Mouse (Mus musculus) urinary bladder, adult 18-20 months (tissue): ENCODE data around the gene Srrd.
A peak's percentile ranks its signal among the peaks of the same experiment; 100 is the strongest.

ENCODE experiments used
- DNase-seq, 2 experiments: peaks; one replicate each; pipeline ENCODE4 v3.0.0; 2022; ENCODE audit warnings: low spot score in 2 of 2, mixed read lengths in 2 of 2

Gene Srrd

DNA sequence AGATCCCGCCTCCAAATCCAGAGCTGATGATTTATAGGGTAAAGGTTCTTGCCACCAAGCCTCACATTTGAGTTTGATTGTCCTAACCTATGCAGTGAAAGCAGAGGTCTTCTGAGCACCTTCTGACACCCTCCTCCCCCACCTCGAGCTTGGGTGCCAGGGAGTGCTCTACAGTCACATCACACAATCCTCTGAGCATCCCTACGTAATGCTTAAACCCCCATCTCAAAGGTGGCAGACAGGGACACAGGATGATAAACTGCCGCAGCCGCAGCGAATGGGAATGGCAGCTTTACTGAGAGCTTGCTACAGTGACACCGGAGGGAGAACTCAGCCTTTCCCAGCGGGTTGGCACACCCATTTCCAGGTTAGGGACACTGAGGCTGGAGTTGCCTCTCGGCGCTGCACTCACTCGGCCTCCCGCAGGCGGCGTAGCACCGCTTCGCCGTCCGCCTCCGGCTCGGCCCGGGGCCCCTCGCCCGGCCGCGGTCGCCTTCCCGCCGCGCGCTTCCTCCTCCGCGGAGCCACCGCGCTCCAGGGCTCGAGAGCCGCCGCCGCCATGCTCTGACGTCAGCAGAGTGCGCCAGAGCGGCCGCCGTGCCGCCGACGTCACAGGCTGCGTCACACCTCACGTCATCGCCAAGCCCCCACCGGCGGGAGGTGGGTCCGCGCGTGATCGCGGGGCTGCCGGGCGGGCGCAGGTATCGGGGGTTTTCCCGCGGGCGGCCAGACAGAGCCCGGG lies at the start of gene Srrd, which contains the start of gene Hps4:
Gene Srrd (minus strand): TSS at position 578 of the 742 bp plus-strand sequence.
Gene Hps4 (plus strand): TSS at position 621 of the 742 bp plus-strand sequence.
- peak; percentile 66 to 85 for DNase-seq

DNA sequence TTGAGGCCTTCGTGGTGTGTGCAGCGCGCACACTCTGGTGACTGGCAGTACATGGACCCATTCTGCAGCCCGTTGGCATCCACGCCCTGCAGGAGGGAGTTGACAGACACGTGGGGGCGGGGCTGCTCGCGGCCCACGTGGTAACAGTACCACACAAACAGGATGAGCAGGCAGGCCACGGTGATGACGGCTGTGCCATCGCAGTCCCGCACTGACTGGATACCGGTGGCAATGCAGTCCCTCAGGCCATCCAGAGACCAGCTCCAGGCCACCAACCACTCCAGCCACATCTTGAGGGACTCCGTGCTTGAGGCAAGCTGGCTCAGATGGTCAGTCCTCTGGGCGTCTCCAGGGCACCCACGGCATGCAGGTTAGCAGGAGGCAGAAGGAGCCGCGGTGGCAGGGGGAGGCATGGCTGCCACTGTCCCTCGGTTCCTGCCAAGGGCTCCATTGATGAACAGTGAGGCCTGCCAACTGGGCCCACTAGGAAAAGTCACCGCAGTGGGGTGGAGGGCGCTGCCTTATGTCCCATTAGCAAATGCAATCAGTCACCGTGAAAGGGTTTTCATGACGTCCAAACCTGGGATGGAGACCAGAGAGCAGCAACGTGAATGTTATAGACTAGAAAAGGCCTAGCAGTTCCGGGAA lies 49.0 kb upstream of the Srrd start:
- DNase-seq = no peak

DNA sequence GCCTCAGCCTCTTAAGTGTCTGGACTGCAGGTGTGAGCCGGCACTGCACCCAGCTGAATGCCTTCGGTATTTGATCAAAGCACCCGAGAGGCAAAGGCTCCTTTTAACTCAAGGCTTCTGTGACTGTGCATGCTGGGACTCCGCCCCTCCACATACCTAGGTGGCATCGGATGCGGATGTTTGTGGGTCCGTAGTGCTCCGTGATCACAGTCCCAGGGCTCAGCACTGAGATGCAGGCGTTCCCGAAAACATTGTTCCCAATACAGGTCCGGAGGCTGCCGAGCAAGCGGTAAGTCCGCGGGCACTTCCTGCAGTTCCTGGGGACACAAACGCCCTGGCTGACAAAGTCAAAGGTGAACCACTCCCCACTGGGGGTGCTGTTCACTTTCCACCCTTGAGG lies 48.2 kb upstream of the Srrd start:
- DNase-seq = no peak

DNA sequence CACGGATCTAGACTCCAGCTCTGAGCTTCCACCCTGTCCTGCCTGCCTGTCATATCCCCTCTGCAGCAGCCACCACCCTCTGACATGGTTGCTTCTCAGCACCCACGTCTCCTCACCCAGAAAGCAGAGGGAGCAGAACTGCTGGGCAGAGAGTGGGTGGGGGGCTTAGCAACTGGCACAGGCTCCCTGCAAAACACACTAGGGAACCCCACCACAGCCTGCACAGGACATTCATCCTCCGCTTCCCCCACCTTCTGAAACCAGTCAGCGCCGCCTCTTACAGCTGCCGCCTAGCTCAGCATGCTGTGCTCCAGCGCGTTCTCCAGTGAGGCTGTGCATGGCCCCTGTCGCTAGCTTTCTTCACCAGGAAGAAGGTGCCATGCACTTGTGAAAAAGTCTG lies 46.5 kb upstream of the Srrd start:
- DNase-seq = no peak

DNA sequence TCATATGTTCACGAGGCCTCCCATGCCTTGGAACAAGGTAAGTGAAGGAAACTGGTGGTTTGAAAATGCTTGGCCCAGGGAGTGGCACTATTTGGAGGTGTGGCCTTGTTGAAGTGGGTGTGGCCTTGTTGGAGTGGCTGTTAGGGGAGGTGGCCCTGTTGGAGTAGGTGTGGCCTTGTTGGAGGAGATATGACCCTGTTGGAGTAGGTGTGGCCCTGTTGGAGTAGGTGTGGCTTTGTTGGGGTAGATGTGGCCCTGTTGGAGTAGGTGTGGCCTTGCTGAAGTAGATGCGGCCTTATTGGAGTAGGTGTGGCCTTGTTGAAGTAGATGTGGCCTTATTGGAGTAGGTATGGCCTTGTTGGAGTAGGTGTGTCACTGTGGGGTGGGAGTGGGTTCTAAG lies 43.1 kb upstream of the Srrd start:
- DNase-seq = no peak

DNA sequence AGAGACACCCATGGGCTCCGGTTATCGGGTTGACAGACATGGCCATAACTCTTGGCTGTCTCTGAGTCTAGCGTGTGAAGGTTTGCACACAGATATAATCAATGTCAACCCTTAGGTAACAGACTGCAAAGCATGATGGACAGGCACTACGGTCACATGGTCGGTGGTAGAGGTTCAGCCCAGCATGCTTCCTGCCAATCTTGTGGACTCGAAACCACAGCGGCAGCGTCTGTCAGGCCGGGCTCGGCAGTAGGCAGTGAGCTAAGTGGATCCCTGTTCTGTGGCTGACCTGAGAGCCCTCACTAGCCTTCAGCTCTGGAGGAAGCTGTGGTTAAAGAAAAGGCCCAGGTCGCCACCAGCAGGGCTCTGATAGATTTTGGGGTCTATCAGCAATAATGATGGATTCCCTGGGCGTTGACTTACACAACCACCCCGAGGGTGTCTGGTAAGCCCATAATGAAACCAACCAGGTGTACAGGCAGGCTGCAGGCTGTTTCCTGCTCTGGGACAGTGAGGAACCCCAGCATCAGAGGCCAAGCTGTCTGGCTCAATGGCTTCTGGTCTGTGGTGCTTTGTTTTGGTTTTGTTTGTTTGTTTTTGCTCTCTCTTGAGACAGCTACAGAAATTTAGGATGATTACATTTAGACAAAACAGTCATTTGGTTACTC lies 42.1 kb upstream of the Srrd start:
- DNase-seq = no peak

DNA sequence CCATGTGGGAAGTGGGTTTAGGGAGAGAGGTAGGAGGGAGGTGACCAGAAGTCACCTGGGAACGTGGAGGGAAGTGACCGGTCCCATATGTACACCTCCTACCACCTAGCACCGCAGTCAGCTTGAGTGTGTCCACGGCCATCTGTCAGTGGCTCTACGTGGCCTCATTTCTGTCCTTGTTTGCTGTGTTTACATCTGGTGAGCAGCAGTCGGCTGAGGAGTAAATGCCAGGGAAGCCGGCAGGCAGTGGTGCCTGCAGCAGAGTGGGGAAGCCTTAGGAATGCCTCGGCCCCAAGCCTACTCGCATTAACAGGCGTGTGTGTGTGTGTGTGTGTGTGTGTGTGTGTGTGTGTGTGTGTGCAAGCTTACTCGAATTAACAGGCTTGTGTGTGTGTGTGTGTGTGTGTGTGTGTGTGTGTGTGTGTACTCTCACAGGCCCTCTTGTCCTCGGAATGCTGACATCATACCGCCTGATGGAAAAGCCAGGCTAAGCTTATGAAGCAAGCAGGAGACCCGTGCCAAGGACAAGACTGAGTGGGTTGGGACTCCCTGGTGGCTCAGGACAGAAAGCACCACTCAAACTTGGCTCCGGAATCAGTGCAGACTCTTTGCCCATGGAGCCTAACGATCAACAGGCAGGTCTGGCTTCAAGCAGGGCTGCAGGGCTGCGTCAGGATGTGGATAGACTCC lies 39.9 kb upstream of the Srrd start:
- DNase-seq = no peak

DNA sequence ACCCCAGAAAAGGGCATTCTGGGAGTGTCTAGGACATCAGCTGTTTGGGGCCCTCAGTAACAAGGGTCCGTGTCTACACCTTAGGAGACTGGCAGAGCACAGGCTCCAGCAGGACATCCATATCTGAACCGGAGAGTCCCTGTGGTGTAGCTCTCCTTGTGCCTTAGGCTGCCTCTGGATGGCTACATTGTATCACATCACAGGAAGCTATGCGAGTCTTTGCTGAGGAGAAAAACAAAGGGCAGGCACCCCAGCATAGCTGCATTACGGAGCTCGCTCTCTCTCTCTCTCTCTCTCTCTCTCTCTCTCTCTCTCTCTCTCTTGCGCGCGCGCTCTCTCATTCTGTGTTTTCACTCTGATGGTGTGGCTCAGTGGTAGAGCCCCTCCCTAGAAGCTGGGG lies 39.2 kb upstream of the Srrd start:
- no peak for DNase-seq

DNA sequence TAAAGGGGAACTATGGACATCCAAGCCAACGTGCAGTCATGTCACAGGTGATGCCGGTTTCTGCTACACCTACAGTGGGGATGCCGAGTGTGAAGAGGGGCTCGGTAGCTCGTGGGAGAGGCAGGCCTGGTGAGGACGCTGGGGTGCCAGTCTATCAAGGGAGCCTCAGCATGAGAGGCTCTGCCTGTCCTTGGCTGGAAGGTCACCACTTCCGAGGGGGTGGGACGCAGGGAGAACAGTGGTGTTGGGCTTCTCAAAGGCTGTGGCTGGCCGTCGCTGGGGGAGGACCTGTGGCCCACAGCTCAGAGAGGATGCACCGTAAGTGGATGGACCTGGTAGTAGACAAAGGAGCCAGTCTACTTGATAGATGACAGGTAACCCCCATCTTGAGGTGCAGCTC lies 38.3 kb upstream of the Srrd start:
- no peak for DNase-seq

DNA sequence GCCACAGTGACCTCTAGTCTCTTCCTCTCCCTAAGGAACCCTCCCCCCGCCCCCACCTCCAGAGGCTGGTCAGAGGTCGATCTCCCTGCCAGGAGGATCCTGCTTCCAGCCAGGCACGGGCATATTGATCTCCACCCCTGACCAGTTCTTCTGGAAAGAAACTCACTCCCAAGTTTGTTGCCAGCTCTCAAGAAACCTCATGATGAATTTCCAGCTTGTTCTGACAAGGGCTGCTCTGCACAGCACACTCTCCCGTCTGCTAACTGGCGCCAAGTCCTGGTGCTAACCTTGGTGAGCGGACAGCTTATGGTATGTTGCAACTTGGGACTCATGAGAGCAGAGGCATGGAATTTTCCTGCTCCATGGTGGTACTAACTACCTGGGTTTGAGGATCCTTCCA lies 35.9 kb upstream of the Srrd start:
- no peak for DNase-seq

DNA sequence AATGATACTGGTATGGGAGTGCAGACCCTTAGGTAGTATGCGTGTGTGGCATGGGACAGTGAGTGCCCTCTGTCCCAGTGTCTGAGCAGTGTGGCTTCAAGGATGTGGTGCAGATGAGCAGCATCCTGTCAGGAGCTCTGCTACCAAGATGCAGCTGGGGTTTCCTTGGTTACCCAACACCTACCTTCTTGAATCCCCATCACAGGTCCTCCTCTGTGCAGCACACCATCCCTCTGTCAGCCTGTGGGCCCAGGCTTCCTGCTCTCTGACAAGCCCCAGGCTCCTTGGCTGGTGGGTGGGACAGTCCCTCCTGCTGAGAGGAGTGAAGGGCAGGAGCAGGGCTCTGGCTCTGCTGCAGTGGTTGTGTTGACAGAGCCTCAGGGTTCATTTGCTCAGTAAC lies 34.5 kb upstream of the Srrd start:
- DNase-seq = no peak

DNA sequence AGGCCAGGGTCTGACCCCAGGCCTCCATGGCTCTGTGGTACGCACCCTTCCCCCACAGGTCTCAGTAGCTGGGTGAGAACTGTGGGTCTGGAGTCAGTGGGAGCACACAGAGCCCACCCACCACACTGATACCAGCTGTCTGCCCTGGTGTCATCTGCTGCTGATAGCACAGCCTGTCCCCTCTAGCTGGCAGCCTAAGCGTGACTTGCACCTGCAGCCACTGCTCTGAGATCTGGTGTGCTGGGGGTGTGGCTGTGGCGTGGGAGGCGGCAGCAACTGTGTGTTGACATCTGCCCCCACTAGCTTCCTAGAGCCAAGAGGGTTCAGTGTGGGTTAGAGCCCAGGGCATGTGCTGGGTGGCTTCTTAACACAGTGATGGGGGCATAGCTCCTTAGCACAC lies 33.3 kb upstream of the Srrd start:
- DNase-seq = no peak

DNA sequence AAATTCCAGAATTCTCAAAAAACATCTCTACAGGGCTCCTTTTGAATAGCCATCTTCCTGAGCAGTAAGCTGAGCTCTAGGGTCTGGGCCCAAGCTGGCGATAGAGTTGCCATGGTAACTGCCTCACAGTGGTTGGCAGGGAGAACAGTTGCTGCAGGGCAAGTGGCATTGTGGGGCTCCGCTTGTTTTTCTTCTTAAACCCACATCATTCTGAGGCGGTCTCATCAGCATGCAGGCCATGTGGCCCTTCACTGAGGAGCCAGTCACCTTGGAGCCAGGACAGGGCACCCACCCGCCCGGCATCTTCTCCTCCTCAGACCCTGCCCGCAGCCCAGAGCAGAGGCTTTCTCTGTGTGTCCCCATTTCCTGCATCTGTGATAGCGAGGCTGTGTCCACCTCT lies 29.1 kb upstream of the Srrd start:
- no peak for DNase-seq

DNA sequence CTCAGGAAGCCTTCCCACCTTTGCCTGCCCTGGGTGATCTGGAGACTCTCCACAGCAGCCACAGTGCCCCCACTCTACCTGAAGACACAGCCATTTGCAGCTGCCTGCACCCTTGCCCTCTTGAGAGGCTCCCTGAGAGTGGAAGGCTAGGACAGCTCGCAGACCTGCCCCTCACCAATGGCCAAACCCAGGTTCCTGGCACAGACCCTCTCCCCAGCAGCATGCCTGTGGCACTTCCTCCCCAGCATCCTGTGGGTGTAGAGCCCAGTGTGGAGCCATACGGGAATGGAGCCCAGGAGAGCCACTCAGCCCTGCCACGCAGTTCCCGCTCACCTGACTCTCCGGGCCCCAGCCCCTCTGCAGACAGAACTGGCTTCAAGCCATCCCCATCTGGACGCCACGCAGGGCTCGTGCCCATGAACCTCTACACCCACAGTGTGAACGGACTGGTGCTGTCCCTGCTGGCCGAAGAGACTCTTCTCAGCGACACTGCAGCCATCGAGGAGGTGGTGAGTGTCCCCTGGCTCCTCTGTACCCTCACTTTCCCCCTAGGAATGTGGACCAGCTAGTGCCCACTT lies 27.5 kb upstream of the Srrd start:
- DNase-seq = no peak

DNA sequence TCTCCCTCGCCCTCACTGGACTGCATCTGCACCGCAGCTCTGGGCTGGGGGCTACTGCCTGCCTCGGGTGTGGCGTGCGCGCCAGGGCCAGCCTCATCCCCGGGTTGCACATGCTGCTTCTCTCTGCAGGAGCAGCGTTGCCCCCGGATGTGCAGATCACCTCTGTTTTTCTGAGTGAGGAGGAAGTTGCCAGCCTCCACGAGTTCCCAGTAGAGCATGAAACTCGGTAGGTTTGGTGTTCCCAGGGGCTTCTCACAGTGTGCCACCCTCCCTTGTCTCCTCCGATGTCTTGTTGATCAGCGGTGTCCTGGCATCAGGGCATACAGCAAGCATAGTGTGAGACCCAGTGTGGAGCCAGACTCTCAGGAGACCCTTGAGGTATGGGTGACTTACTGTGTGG lies 26.5 kb upstream of the Srrd start:
- DNase-seq = no peak

DNA sequence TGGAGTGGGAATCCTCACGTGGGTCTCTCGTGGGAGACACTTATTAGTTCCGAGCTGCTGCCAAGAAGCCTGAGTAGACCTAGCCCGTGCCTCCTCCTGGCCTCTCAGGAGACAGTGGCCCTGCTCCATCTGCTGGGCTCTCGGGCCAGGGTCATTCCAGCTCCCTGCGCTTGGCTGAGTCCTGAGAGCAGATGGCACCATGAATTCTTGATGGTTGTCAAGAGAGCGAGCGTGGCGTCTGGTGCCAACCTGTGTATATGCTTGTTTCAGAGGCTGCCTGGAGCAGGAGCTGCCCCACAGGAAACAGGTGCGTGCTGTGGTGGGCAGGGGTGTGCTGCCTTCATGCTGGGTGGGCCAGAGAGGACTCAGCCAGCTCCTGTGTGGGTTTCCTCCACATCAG lies 25.8 kb upstream of the Srrd start:
- no peak for DNase-seq

DNA sequence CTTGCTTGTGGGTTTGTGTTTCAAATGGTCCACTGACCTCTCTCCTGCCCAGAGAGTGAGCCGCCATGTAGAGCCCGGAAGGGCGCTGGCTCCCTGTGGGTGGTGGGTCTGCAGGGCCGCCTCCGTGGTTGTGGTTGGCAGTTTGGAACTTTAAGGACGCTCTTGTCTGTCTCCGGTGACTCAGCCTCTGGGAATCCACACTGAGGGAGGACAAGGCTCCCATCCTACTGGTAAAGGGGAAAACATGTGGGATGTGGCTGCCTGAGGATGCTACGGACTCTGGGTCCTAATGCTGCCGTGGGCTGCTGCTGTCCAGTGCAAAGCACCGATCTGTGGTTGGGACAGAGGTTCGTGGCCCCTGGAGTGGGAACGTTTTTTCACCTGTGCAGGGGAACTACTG lies 25.1 kb upstream of the Srrd start:
- DNase-seq = no peak

DNA sequence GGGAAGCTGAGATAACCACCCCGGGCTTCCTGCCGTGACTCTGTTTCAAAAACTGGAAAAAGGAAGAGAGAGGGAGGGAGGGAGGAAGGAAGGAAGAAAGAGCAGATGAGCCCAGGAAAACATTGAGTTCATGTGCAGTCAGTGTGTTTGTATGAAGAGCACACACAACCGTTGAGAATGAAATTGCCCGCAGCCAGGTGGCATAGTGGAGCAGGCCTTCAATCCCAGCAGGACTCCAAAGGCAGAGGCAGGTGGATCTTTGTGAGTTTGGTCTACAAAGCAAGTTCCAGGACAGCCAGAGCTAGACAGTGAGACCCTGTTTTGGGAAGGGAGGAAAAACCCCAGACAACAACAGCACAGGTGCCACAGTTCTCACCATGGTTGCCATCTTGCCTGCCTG lies 24.5 kb upstream of the Srrd start:
- DNase-seq = no peak

DNA sequence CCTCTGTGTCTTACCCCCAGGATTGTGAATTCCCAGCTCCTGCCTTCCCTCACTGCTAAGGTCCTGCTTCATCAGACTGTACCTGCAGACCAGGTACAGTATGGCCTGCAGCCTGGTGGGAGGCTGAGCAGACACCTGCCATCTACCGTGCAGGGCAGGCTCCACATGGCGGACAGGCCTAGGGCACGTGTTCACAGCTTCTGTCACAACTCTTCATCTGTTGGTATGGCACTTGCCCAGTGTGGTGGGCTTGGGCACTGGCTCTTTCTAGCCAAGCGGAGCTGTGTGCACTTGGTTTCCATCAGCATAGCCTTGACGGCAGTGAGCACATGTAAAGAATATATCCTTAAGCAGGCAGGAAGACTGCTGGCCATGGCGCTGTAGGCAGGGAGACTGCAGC lies 24.0 kb upstream of the Srrd start:
- DNase-seq = no peak

DNA sequence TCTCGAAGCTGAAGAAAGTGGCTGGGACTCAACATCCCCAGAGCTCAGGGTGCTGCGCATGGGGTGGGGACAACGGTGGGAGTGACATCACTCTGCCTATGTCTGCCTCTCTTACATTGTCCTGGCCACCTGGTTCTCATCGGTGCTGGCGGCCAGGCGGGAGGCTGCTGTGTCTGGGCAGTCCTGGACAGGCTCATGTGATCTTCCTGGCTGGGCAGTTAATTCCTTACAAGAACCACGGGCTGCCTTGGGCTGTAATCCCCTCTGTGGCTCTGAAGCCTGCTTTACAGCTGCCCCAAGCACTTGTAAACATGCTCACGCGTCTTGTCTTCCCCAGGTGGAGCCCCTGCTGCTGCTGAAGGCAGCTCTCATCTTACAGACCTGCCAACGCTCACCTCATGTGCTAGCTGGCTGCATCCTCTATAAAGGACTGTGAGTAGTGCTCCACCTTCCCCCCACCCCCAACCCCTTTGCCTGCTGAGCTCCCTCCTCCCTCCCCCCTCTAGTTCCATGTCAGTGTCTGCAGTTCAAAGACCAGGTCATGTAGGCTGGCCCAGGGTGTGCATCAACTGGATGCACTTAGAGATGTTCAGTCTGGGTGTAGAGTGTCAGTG lies 21.5 kb upstream of the Srrd start:
- no peak for DNase-seq

DNA sequence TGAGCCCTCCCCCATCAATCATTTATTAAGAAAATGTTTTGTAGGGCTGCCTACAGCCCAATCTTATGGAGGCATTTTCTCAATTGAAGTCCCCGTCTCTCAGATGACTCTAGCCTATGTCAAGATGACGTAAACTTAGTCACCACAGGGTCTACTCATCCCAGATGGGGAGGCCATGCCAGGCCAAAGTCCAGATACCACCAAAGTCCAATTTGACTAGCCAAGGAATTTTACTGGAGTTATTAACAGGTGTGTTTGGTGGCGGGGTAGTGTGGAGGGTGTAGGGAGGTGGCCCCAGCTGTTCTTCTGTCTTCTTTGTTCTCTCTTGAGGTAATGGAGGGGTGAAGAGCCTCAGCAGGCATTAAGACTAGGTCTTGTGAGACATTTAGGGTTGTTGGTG lies 17.2 kb upstream of the Srrd start:
- DNase-seq = no peak

DNA sequence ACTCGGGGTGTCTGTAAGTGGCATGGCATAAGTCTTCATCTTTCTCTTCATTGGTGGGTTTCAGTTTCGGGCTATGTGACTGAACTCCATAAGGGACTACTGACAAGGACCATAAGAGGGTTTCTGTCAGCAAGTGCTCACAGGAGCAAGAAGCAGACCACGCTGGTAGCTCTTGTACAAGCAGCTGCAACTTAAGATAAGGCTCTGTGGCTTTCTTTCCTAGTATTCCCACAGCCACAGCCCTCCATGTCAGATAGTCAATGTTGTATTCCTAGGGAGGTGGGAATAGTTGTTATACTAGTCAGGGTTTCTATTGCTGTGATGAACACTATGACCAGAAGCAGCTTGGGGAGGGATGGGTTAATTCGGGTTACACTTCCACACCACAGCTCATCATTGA lies 16.7 kb upstream of the Srrd start:
- no peak for DNase-seq
